Mouse (Mus musculus) lung, postnatal 10 days (tissue): ENCODE data around the gene Olfr722.
"Not testable (repeated sequence)": the region's sequence is repeated elsewhere in the genome, so short reads cannot be mapped to it uniquely, and the experiment has no call there.

Experiments
- DNase-seq: peaks from one replicate; pipeline ENCODE4 v3.0.0; 2021

Olfr722 gene

DNA sequence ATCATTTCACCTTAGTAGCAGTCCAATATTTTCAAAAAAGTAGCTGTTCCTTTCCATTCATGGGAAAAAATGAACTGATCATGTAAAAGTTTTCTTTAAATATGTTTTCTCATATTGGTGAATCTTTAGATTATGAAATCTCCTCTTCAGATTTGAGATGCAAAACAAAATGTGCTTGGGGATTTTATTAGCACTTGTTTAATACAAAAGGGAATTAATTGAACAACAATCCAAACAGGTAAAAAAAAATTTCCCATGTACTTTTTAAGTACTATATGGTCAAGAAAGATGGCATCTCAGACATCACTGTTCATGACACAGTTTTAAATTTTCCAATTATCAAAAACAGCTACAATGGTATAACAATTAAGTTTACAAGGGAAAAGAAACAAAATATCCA lies at the start of gene Olfr722:
TSS of gene Olfr722 (minus strand) at position 101 of the 400 bp plus-strand sequence.
- no peak for DNase-seq

GRCm38 (mm10) chr14:49931687-49932086 lies 29.9 kb upstream of the Olfr722 start, which contains the start of gene Olfr723:
Gene Olfr723, minus strand, starts transcription at chr14:49931787.
- DNase-seq: not testable (repeated sequence)

GRCm38 (mm10) chr14:49860387-49860786 lies 41.4 kb downstream of the Olfr722 start:
- no peak for DNase-seq
